Mouse (Mus musculus): ENCODE data around the gene Lzts2.
A peak's percentile ranks its signal among the peaks of the same experiment; 100 is the strongest.

Lzts2 gene

DNA sequence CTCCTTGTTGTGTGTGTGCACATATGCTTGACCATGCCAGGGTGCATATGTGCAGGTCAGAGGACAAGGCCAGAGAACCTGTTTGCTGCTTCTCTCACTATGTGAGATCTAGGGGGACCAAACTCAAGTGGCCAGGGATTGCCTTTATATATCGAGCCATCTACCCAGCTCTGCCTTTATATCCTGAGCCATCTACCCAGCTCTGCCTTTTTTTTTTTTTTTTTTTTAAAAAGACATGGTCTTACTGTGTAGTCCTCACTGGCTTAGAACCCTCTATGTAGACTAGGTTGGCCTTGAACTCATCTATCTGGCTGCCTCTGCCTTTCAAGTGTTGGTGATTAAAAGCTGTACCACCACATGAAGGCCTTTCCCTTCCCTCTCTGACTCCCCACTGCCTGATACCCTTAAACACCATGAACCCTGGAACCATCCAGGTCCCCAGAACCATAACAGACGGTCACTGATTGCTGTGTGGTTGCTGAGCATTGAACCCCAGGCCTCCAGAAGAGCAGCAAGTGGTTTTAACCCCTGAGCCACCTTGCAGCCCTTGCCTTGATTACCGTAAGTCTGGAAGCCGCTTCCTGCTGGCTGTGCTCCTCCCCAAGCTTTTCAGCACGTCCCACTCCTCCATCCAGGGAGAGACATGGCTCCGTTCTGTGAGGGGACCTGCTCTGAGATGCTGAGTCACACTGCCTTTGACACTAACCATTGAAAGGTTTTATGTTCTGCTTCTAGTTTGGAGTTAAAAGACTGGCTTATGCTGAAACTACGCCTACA lies 10.3 kb upstream of the Lzts2 start:
- DNase-seq, result no peak

DNA sequence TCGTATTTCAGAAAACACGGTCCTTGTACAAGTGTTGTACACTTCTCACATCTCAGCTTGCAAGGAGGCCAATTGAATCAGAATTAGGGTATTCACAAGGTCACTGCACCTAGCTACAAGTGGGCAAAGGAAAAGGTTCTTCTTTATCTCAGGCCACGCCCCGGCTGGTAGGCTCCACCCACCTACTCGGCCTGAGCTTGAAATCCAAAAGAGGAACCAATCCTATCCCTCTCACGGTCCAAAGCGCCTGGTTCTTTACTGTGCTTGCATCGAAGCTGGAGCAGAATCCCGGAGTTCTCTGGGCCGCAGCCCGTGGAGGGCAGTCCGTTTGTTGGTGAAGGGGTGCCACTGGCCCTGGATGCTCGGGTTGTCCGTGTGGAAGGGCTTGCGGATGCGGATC lies 8.8 kb upstream of the Lzts2 start, which contains the start of gene Twnk:
Gene Twnk, plus strand, starts transcription at position 220 of the 400 bp plus-strand sequence.
- DNase-seq, result peak; percentile 70 to 81

DNA sequence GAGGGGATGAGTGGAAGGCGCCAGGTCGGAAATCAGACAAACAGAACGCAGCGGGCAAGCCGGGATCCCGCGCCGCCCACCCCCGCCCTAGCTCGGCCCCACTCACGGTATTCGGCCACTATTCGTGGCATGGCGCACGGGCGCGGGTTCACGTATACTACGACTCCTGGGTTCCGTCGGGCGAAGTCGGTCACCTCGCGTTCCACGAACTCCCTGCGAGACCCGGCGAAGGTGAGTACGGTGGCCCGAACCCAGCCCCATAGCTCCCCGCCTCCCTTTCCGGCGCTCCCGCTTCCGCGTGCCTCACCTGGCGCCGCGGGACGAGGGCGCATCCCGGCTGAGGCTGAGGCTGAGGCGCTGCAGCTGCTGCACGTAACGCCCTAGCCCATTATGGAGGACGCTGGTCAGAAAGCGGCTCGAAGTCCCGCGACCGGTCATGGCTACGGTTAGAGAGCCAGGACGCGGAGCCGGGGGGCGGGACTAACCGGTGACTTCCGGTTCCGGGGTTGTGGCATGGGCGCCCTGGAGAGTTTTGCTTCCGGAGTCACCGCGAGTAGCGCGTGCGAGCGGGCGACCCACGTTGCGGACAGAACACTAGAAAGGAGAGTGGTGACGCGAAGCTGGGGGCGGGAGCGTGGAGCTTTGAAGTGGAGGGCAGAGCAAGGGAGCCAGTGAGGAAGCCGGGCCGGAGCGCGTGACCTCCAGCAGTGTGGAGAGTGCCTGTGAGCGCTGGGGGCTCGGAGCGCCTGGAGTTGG lies 8.1 kb upstream of the Lzts2 start, which contains the start of gene Mrpl43:
Gene Mrpl43, minus strand, starts transcription at position 486 of the 756 bp plus-strand sequence.
- peak; percentile 97 to 98 for DNase-seq

DNA sequence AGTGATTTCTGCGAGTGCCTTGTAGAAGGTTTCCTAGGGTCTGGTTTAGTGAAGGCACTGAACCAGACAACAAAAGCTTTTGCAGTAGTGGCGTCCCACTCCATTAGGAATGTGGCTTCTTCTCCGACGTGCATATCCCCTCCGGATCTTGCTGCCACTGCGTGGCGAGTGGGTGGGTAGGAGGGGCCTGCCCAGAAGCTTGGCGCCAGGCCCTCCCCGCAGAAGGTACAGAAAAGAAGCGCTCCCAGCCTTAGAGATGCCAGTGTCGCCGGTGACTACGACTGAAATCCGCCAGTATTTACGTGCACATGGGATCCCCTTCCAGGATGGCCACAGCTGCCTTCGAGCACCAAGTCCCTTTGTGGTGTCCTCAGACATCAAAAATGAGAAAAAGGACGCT lies 7.2 kb upstream of the Lzts2 start:
- no peak for DNase-seq

DNA sequence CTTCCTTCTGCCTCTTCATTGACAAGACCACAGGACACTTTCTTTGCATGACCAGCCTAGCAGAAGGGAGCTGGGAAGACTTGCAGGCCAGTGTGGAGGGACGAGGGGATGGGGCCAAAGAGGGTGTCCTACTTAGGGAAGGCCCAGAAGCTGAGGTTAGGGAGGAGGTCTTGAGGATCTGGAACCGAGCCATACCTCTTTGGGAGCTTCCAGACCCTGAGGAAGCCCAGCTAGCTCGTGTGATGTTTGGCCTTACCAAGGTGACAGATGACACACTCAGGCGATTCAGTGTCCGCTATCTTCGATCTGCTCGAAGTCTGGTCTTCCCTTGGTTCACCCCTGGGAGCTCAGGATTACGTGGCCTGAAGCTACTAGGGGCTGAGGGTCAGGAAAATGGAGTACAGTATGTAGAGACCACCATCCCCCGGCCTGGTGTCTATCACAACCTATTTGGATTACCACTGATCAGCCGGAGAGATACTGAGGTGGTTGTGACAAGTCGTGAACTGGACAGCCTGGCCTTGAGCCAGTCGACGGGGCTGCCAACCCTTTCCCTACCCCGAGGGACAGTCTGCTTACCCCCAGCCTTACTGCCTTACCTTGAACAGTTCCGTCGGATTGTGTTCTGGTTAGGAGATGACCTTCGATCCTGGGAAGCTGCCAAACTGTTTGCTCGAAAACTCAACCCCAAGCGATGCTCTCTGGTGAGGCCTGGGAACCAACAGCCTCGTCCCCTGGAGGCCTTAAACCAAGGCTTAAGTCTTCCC lies 6.6 kb upstream of the Lzts2 start:
- DNase-seq, result no peak

DNA sequence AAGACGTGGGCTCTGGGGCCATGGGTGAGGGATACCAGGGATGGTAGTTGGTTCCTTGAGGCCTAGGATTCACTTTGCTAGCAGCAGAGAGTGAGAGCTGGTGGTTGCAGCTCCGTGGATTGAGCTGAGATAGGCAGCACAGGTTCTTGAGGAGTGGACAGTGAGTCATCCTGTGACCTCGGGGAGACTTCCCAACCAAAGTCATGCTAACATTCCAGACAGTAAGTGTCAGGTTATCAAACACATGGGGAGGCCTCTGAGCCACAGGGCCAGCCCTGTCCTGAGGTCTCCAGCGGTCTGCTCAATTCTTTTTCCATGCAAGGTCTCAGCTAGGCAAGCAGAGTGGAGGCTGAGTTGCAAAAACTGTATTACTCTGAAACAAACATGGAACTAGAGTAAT lies 3.6 kb upstream of the Lzts2 start:
- DNase-seq, result no peak

DNA sequence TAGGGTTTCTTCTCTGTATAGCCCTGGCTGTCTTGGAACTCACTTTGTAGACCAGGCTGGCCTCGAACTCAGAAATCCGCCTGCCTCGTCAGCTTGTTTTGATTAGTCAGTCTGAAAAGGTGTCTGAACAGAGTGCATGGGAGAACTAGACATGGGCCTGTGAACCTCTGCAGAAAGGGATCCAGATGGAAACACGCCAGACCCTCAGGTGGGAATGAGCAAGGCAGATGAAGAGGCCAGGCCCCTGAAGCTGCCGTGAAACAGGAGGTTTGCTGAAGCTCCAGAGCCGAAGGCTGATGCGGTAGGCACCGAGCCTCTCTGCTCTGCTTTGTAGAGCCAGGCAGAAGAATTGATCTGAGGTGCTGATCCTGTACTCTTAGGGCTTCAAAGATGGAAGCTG lies 2.0 kb upstream of the Lzts2 start:
- DNase-seq, result no peak

DNA sequence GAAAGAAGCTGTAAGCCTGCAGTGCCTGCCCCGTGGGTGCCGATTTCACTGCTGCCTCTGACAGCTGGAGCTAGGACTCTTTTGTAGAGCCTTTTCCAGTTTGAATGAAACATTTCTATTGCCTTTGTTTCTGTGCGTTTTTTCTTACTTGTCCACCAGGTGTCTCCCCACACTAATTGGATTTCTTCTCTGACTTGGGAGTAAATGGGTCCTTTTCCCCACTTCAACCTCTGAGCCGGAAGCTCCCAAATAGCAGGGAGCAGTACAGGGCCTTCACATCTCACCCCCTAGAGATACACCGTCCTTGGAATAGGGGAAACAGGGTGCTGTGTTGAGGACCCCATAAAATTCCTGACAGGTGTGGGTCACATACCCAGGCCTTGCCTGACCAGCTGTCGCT lies 1.6 kb upstream of the Lzts2 start:
- peak in 1 of 2 experiments; percentile 54 for DNase-seq

DNA sequence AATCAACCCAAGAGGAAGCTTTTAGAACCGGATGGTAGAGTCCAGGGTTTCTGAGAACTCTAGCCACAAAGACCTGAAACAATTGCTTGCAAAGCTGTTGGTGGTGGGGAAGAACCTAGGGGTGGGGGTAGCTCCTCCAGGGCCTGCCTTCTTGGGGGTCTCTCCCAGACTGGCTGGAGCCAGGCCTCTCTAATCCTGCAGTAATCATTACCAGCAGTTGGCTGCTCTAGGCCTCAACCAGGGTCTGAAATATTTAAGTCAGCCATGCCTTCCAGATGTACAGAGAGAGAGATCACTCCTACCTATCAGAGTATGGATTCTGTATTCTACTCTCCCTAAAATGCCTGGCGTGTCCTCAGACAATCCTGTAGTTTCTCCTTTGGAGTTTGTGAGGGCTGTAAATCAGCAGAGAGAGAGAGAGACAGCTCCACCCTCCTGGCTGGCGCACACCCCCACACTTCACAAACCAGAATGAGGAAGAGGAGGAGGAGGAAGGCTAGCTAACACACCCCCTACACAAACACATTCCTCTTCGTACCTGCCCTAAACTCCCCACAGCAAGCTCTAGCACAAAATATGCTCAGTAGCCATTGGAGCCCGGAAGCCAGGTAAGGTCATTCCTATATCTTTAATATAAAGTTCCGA lies 511 bp upstream of the Lzts2 start:
- DNase-seq, result no peak

DNA sequence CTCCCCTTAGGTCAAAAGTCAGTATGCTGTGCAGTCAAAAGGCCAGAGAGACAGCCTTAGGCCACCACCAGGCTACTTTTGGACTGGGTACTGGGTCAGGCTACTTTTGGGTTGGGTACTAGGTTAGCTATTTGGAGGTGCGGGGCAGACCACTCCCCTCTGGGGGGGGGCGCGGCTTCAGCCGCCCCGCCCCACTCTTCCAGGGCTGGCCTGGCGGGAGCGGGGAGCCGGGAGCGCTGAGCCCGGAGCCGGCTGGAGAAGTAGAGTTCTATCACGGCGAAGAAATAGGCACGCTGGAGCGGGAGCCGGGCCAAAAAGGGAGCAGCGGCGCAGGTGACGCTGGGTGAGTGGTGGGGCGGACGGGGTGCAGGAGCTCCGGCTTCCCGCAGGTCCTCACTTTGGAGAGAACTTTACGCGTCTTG lies 778 bp downstream of the Lzts2 start:
- DNase-seq, result peak; percentile 77 to 83

DNA sequence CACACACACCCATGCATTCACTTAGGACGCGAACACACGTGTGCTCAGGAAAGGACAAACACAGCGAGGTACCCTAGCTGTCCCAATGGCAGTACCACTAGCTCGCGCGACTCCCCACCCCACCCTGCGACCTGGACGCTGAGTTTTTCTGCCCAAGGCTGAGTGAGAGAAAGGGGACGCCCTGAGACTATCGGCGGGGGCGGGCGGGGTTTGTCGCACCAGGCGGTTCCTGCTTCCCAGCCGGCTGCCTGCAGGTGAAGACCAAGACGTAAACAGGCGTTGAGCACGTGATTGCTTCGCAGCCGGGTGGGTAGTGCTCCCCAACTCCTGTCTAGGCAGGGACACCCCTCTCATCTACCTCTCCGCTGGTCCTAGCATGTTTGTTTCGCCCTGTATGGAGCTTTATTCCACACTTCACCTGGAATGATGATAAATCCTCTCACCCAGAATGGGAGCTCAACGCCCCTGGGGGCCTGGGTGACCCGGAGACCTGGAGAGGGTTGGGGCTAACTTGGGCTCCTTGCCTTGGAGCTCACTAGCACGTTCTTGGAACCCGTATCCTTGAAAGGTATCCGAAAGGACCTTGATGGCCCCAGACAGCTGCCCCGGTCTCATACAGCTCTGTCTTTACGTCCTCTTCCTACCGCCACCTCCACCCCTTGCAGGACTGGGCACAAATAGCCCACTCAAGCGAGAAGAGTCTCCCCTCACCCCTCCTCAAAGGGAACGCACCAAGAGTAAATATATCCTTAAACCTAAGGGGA lies 1.5 kb downstream of the Lzts2 start:
- DNase-seq, result peak; percentile 68 to 80

DNA sequence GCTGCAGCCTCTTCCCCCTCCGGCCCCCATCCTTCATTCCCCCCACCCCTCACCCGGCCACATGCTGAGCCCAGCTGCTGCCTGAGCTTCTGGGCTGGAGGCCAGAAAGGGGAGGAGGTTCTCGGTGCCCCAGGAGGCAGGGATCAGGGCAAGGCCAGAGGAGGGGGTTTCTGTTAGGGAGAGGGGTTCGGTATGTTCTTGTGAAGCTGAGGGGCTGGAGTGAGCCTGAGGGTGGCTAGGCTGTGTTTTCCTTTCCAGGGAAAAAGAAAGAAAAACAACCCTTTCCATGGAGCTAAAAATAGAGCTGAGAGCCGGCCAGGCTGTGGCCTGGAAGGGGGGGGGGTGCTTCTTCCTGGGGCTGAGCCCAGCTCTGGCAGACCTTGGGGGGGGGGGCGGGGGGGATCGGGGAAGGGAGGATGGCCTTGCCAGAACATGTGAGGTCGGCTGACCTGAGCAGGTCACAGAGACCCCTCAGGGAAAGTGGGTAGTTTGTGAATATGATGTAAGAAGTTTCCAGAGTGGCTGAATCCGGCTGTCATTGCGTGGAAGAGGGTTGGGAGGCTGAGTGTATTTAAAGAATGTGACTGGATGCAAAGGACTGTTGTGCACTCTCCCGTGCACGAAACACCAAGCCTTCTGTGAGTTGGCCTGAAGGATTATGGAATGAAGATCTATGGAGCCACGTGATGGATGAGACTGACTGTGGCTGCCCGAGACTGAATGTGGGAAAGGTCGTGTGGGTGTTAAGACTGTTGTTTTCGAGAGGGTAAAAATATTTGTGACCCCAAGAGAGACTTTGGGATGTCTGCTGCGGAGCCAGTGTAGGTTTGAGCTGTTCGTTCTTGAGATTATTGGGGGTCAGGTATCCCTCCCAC lies 2.4 kb downstream of the Lzts2 start:
- peak; percentile 85 to 91 for DNase-seq

DNA sequence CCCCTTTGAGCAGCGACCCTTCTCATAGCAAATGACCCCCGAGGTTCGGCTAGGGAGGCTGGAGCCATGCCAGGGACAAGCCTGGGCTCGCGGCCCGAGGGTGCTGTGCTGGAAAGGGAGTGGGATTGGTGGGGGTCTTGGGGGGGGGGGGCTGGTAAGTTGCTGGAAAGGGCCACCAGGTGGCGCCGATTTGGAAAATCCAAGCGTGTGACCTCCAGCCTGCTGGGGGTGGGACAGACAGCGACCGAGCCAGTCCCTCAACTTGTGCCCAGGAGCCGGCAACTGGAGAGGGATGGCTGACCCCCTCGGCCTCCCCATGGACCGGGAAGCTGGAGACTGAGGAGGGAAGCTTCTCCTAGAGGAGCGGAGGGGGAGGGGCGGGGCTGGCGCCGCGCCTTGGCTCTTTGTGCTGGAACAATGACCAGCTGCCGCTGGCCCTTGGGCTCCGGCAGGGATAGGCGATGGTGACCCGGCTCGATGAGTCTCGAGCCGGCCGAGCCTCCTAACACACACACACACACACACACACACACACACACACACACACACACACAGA lies 3.1 kb downstream of the Lzts2 start:
- peak; percentile 87 to 93 for DNase-seq

DNA sequence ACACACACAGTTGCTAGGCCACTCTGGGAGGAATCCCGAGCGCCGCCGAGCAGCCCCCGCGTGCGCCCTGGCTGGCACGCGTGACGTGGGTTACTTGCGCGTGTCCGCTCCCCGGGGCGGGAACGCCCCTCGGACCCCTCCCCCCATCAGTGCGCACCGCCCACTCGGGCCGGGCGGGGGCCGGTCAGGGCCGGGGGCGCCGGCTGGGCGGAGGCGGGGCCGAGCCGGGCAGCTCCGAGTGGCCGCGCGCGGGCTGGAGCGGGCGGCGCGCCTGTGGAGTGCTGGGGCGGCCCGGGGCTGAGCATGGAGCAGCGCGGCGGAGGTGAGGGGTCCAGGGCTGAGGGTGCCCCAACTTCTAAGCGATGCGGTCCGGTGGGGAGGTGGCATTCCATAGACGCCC lies 3.7 kb downstream of the Lzts2 start:
- DNase-seq, result peak; percentile 94 to 97

DNA sequence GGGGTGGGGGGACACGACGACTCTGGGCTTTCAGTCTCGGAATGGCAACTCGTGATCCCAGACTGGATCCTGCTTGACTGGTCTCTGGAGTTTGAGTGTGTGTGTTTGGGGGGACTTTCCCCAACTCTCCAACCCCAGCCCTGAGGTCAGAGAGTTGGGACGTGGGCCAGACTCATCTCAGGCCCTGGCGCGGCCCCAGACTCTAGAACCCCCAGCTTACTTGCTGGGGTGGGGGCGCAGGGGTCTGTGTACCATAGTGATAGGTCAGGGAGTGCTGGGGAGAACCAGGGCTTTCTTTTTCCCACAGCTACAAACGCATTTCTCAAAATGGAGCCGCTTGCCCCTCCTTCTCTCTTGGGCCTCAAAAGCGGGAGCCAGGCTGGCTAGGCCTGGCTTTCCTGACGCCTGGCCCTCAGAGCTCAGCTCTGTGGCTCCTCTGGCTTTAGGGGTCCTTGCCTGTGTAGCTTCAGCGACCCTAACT lies 4.2 kb downstream of the Lzts2 start:
- peak; percentile 50 to 58 for DNase-seq

DNA sequence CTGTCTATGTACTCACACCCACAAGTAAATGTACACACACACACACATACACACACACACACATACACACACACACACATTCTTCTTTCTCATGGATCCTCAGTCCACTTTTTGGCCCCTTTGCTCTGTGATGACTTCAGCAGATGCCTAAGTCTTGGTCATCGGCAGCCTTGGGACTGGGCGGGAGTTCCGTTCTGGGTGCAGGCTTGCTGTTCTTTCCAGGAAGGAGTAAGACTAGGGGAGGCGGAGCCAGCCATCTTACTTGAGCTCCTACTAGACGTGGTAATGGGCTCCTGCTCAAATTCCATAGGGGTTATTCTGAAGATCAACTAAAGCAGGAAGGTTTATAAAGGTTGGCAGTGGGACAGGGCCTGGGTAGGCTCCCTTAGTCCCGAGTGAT lies 6.1 kb downstream of the Lzts2 start:
- peak; percentile 64 to 74 for DNase-seq

DNA sequence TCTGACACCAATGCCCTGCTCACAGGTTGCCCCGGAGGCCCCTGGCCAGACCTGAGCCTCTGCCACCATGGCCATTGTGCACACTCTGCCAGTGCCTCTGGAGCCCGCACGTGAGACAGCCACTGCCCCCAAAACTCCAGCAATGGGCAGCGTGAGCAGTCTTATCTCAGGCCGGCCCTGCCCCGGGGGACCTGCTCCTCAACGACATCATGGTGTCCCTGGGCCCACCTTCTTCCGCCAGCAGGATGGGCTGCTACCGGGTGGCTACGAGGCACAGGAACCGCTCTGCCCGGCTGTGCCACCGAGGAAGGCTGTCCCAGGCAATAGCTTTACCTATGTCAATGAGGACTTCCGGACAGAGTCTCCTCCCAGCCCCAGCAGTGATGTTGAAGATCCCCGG lies 7.1 kb downstream of the Lzts2 start:
- DNase-seq, result no peak

DNA sequence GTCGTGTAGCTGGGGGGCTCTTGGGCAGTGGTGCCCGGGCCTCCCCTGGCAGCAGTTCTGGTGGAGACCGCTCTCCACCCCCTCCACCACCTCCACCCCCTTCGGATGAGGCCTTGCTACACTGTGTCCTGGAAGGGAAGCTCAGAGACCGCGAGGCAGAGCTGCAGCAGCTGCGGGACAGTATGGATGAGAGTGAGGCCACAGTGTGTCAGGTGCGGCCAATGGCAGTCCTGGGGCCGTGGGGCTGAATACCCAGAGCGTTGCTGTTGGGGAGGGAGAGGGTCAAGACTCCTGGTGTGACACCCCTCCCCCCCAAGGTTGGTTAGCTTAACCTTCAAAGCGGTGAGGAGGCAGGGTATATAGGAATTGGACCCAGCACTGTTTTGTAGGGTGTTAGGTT lies 9.8 kb downstream of the Lzts2 start:
- no peak for DNase-seq

DNA sequence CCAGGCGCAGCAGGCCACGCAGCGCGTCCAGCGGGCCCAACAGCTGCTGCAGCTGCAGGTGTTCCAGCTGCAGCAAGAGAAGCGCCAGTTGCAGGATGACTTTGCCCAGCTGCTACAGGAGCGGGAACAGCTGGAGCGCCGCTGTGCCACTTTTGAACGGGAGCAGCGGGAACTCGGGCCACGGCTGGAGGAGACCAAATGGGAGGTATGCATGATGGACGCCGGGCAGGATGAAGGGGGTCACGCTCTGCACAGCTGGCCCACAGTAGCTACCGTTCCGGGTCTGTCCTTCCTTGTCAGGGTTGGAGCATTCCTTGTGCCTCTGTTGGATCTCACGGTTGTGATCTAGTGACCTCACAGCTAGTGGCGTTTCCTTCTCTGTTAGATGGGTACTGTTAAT lies 10.6 kb downstream of the Lzts2 start:
- peak in 1 of 2 experiments; percentile 35 for DNase-seq

DNA sequence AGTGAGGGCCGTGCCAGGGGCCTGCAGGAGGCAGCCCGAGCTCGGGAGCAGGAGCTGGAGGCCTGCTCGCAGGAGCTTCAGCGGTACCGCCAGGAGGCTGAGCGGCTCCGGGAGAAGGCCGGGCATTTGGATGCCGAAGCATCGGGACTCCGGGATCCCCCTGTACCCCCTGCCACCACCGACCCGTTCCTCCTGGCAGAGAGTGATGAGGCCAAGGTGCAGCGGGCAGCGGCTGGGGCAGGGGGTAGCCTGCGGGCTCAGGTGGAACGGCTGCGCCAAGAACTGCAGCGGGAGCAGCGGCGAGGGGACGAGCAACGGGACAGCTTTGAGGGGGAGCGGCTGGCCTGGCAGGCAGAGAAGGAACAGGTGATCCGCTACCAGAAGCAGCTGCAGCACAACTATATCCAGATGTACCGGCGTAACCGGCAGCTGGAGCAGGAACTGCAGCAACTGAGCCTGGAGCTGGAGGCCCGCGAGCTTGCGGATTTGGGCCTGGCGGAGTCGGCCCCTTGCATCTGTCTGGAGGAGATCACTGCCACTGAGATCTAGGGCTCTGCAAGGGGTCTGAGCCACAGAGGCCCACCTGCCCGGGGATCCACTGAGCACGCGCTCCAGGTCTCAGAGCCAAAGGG lies 11.8 kb downstream of the Lzts2 start:
- peak in 1 of 2 experiments; percentile 28 for DNase-seq
